Mouse (Mus musculus): Measurements from ENCODE around the gene S100a6. TPM values are rescaled to one million over a fixed set of nuclear protein-coding genes. Genes with fewer than 3 reads are reported as not detected.
A peak's percentile ranks its signal among the peaks of the same experiment; 100 is the strongest.

The S100a6 gene
- 503 and 642 TPM in 2 replicates for polyA plus RNA-seq (2015; fragmentation: Nextera tagmentation; extraction: Ambion mirVana)

- WGBS, result under 1% methylated on average over 23 of the region's 23 CpGs
- no peaks in the 10 kb centered on the region for H3K36me3 ChIP-seq
- H3K27me3 ChIP-seq (replicated peaks), result no peaks in the 10 kb centered on the region
- peak within 1 kb of the TSS; percentile 71 for H3K4me2 ChIP-seq
- H3K27ac ChIP-seq, result peak within 1 kb of the TSS; percentile 85
- peak within 1 kb of the TSS; percentile 19 for H3K9ac ChIP-seq
- peak within 1 kb of the TSS; percentile 51 for H3K4me3 ChIP-seq (replicated peaks)
- ATAC-seq (ENCODE audit: insufficient read depth, low FRiP score, low read depth), result peak; percentile 67
- H3K9me3 ChIP-seq, result no peaks in the 10 kb centered on the region
- H3K4me1 ChIP-seq, result peaks cover 21% of the 10 kb centered on the region
Observed at GRCm38 (mm10) chr3:90612728-90613291, at the start of gene S100a6. TSS of gene S100a6 (plus strand) at chr3:90612882.

DNA sequence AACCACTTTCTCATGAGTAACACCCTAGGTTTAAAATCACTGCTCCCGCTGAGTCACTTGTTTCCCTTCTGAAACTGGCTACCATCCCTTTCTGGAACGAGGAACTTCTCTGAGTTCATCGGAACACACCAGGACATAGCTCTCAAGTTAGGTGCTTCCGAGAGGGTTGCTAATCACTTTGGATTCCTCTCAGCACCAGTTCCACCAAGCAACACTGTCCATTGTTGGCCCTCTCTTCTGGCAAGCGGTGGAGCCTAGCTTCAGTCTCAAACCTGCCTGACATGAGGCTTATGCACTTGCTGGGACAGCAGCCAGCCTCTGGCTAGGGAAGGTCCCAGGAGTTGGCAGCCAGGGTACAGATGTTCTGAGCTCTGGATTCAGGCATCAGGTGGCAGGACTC lies 38.0 kb upstream of the S100a6 start:
- no peak for ATAC-seq (ENCODE audit: insufficient read depth, low FRiP score, low read depth)
- H3K27ac ChIP-seq, result 0 out of 2 replicates have a peak overlapping the region, but pooled peaks have one; percentile 26
- whole genome bisulfite sequencing, result 84% methylated on average over 5 of the region's 5 CpGs

DNA sequence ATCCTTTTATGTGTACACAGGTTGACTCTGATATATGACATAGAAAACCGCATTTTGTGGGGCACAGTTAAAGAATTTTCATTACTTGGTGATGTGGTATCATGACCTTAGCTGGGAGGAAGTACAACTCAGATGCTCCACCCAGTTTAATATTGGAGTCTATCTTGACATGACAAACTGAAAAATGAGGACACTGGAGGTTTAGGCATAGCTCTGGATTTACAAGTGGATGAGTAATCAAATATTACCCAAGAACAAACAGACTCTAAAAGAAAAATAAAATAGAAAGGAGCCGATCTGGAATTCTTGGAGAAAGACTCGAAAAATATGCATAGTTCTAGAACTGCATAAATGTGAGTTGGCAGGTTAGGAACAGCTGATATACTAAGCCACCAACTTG lies 37.4 kb upstream of the S100a6 start:
- Histone ChIP-seq H3K27ac (no peak overlapping the region), H3K9me3 (no peaks in the 10 kb centered on the region), H3K27me3 (replicated peaks) (no peaks in the 10 kb centered on the region), H3K4me2 (no peak overlapping the region), H3K9ac (no peak overlapping the region), H3K4me1 (0 out of 2 replicates have a peak, but pooled peaks cover 4% of the 10 kb centered on the region), H3K4me3 (replicated peaks) (no peak overlapping the region), H3K36me3 (no peaks in the 10 kb centered on the region)
- ATAC-seq (ENCODE audit: insufficient read depth, low FRiP score, low read depth), result no peak
- WGBS, result 61% methylated on average over 3 of the region's 3 CpGs

More for the DNA sequence above, 38.0 kb upstream of the S100a6 start:
- no peaks in the 10 kb centered on the region for H3K9me3 ChIP-seq
- no peaks in the 10 kb centered on the region for H3K27me3 ChIP-seq (replicated peaks)
- no peak overlapping the region for H3K9ac ChIP-seq
- H3K4me1 ChIP-seq, result 0 out of 2 replicates have a peak, but pooled peaks cover 4% of the 10 kb centered on the region
- no peak overlapping the region for H3K4me3 ChIP-seq (replicated peaks)
- no peaks in the 10 kb centered on the region for H3K36me3 ChIP-seq
- H3K4me2 ChIP-seq, result no peak overlapping the region

DNA sequence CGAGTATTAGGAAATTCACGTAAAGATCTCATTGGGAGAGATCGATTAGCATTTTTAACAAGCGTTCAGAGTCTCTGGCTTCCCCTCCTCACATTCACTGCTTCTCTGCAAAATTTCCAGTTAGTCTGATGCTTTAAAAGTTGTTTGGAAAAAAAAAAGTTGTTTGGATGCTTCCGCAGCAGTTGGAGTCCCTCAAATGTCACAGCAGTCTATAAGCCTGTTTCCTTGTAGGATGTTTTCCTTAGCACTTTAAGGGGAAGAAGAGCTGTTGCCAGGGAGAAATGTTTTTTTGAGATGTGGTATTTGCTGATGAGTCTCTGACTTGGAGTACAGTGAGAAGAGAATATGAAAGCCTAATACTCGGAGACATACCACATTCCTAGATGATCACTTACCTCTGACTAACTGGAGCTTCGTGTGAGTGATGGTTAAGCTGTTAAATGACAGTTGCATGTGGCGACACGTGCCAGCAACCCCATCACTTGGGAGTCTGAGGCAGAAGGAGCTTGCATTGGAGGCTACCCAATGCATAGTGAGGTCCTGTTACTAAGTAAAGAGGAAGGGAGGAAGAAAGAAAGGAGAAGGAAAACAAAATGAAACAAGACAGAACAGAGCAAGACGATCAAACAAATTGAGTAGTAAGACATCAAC lies 36.2 kb upstream of the S100a6 start:
- no peak for ATAC-seq (ENCODE audit: insufficient read depth, low FRiP score, low read depth)
- no peaks in the 10 kb centered on the region for H3K9me3 ChIP-seq
- no peaks in the 10 kb centered on the region for H3K36me3 ChIP-seq
- H3K27ac ChIP-seq, result 0 out of 2 replicates have a peak overlapping the region, but pooled peaks have one; percentile 11
- 0 out of 2 replicates have a peak, but pooled peaks cover 4% of the 10 kb centered on the region for H3K4me1 ChIP-seq
- no peaks in the 10 kb centered on the region for H3K27me3 ChIP-seq (replicated peaks)
- H3K4me3 ChIP-seq (replicated peaks), result no peak overlapping the region
- 64% methylated on average over 10 of the region's 10 CpGs for WGBS
- no peak overlapping the region for H3K9ac ChIP-seq
- H3K4me2 ChIP-seq, result no peak overlapping the region

DNA sequence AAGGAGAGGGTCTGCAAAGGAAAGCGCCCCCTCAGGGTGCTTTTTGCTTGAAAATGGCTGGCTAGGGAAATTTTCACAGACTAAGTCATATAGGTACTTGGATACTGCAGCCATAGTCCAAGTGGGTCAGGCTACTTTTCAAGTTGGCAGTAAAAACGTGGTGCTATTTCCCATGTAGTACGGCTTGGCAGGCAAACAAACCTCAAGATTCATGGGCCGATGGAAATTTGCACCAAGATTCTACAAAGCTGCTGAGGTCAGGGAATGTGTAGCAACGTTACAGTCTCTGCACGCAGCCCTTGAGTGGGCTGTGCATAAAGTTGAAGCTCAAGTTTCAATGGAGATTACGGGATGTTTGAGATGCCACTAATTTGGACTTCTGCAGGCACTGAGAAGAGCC lies 33.2 kb upstream of the S100a6 start:
- Histone ChIP-seq H3K4me1 (peaks cover 13% of the 10 kb centered on the region; the same call in 1 of the 2 replicates), H3K27ac (no peak overlapping the region), H3K36me3 (no peaks in the 10 kb centered on the region), H3K4me3 (replicated peaks) (no peak overlapping the region), H3K9me3 (no peaks in the 10 kb centered on the region), H3K9ac (no peak overlapping the region), H3K27me3 (replicated peaks) (no peaks in the 10 kb centered on the region), H3K4me2 (no peak overlapping the region)
- ATAC-seq (ENCODE audit: insufficient read depth, low FRiP score, low read depth), result no peak
- WGBS, result 60% methylated on average over 7 of the region's 7 CpGs

GRCm38 (mm10) chr3:90581141-90581540 lies 31.5 kb upstream of the S100a6 start:
- no peaks in the 10 kb centered on the region for H3K36me3 ChIP-seq
- no peak for ATAC-seq (ENCODE audit: insufficient read depth, low FRiP score, low read depth)
- H3K27me3 ChIP-seq (replicated peaks), result no peaks in the 10 kb centered on the region
- H3K9ac ChIP-seq, result no peak overlapping the region
- H3K27ac ChIP-seq, result no peak overlapping the region
- H3K4me3 ChIP-seq (replicated peaks), result no peak overlapping the region
- peaks cover 17% of the 10 kb centered on the region for H3K4me1 ChIP-seq
- 90% methylated on average over 5 of the region's 5 CpGs for WGBS
- no peak overlapping the region for H3K4me2 ChIP-seq
- no peaks in the 10 kb centered on the region for H3K9me3 ChIP-seq

DNA sequence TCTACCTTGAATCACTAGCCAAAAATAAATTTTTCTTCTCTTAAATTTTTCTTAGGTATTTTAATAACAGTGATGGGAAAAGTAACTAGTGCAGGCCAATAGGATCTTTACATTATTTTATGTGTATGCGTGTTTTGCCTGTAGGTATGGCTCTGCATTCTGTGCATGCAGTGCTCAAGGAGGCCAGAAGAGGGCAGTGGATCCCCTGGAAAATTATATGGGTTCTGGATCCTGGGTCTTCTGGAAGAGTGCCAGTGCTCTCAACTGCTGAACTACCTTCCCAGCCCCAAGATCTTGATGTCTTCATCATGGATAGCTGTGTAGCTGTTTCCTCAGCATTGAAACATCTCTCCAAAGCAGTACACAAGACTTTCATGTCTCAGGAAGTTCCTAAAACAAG lies 30.5 kb upstream of the S100a6 start:
- WGBS, result 97% methylated on average over 1 of the region's 1 CpGs

DNA sequence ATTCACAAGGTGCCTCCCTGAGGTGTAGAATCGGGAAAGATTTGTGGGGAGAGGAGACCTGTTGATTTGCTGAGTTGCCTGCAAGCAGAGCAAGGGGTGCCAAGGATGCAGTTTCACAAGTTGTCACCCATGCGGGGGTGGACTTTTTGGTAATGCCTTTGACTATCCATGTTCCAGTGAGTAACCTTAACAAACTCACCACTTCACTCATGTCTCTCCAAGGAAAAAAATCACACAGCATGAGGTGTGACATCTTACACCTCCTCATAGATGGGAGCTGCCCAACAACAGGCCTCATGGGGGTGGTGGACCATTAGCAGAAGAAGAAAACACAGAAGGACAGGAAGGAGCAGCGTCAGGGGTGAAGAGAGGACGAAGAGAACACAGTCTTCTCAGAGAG lies 30.1 kb upstream of the S100a6 start:
- no peak overlapping the region for H3K9ac ChIP-seq
- no peak for ATAC-seq (ENCODE audit: insufficient read depth, low FRiP score, low read depth)
- no peaks in the 10 kb centered on the region for H3K27me3 ChIP-seq (replicated peaks)
- no peaks in the 10 kb centered on the region for H3K36me3 ChIP-seq
- H3K4me3 ChIP-seq (replicated peaks), result no peak overlapping the region
- H3K4me1 ChIP-seq, result peaks cover 26% of the 10 kb centered on the region
- H3K4me2 ChIP-seq, result no peak overlapping the region
- H3K9me3 ChIP-seq, result no peaks in the 10 kb centered on the region
- 82% methylated on average over 4 of the region's 4 CpGs for WGBS
- no peak overlapping the region for H3K27ac ChIP-seq

More for the DNA sequence above, 30.5 kb upstream of the S100a6 start:
- Histone ChIP-seq H3K9me3 (no peaks in the 10 kb centered on the region), H3K4me2 (no peak overlapping the region), H3K9ac (no peak overlapping the region), H3K27ac (no peak overlapping the region), H3K4me3 (replicated peaks) (no peak overlapping the region), H3K36me3 (no peaks in the 10 kb centered on the region), H3K4me1 (peaks cover 22% of the 10 kb centered on the region), H3K27me3 (replicated peaks) (no peaks in the 10 kb centered on the region)
- no peak for ATAC-seq (ENCODE audit: insufficient read depth, low FRiP score, low read depth)

GRCm38 (mm10) chr3:90583893-90584292 lies 28.8 kb upstream of the S100a6 start:
- H3K4me1 ChIP-seq, result peaks cover 33% of the 10 kb centered on the region
- no peak overlapping the region for H3K4me2 ChIP-seq
- no peaks in the 10 kb centered on the region for H3K36me3 ChIP-seq
- no peak overlapping the region for H3K4me3 ChIP-seq (replicated peaks)
- no peak overlapping the region for H3K9ac ChIP-seq
- 40% methylated on average over 3 of the region's 3 CpGs for WGBS
- H3K9me3 ChIP-seq, result no peaks in the 10 kb centered on the region
- H3K27me3 ChIP-seq (replicated peaks), result no peaks in the 10 kb centered on the region
- ATAC-seq (ENCODE audit: insufficient read depth, low FRiP score, low read depth), result no peak
- H3K27ac ChIP-seq, result no peak overlapping the region; the same call in 1 of the 2 replicates

DNA sequence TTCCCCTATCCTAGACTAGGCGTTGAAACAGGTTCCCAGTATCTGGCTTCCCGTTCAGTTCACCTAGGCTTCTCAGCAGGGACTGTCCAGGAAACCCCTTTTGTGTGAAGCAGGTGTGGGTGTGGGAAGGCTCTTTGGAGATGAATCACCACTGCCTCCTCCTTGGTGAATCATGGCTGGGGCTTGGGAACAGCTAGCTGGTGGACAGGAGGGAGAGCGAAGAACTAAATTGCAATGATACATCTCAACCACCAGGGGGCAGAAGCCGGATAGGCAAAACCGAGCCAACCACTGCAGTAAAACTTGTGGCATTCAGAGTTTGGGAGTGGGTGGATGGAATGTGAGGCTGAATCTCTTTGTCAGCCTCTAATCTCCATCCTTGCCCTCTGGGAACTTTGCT lies 27.1 kb upstream of the S100a6 start:
- peak overlapping the region; percentile 89 for H3K27ac ChIP-seq
- 30% methylated on average over 5 of the region's 5 CpGs for WGBS
- peak; percentile 36; the same call in 1 of the 2 replicates for ATAC-seq (ENCODE audit: insufficient read depth, low FRiP score, low read depth)

DNA sequence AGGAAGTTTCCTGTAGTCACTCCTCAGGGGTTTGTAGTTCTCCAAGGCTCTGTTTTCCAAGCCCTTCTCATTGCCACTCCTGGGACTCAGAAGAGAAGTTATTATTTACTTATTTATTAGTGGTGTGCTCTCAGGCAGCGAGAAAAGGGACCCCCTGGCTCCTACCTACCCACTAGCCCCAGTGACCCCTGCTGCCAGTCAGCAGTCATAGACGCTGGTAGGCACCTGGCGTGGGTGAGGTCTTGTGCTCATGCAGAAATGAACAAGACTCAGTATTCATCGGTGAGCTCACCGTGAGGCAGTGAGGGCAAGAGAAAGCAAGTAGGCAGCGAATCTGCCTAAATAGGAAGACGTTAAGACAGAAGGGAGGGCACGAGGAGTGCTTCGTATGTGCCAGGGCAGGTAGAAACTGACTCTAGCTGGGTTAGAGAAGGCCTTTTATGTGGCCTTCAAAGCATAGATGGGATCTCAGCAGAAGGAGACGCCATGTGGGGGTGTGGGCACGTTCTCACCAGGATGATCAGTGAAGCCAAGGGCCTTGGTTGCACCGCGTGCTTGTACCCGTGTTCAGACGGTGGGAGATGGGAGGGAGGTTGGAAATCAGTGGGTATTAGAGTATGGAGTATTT lies 26.6 kb upstream of the S100a6 start:
- H3K9me3 ChIP-seq, result no peaks in the 10 kb centered on the region
- H3K27me3 ChIP-seq (replicated peaks), result no peaks in the 10 kb centered on the region
- no peak overlapping the region for H3K9ac ChIP-seq
- H3K36me3 ChIP-seq, result no peaks in the 10 kb centered on the region
- H3K4me2 ChIP-seq, result no peak overlapping the region
- peaks cover 33% of the 10 kb centered on the region for H3K4me1 ChIP-seq
- 78% methylated on average over 15 of the region's 15 CpGs for WGBS
- no peak overlapping the region for H3K4me3 ChIP-seq (replicated peaks)
- H3K27ac ChIP-seq, result peak overlapping the region; percentile 89
- no peak for ATAC-seq (ENCODE audit: insufficient read depth, low FRiP score, low read depth)

More for the DNA sequence above, 27.1 kb upstream of the S100a6 start:
- peaks cover 33% of the 10 kb centered on the region for H3K4me1 ChIP-seq
- no peak overlapping the region for H3K9ac ChIP-seq
- no peaks in the 10 kb centered on the region for H3K36me3 ChIP-seq
- H3K27me3 ChIP-seq (replicated peaks), result no peaks in the 10 kb centered on the region
- no peak overlapping the region for H3K4me3 ChIP-seq (replicated peaks)
- H3K4me2 ChIP-seq, result no peak overlapping the region
- no peaks in the 10 kb centered on the region for H3K9me3 ChIP-seq

GRCm38 (mm10) chr3:90586906-90587305 lies 25.8 kb upstream of the S100a6 start:
- H3K4me2 ChIP-seq, result peak overlapping the region; percentile 13; the same call in 1 of the 2 replicates
- ATAC-seq (ENCODE audit: insufficient read depth, low FRiP score, low read depth), result peak; percentile 83
- H3K36me3 ChIP-seq, result no peaks in the 10 kb centered on the region

More at GRCm38 (mm10) chr3:90586906-90587305, 25.8 kb upstream of the S100a6 start:
- H3K9ac ChIP-seq, result no peak overlapping the region
- no peaks in the 10 kb centered on the region for H3K9me3 ChIP-seq
- H3K4me1 ChIP-seq, result peaks cover 33% of the 10 kb centered on the region
- peak overlapping the region; percentile 89 for H3K27ac ChIP-seq
- WGBS, result 45% methylated on average over 10 of the region's 10 CpGs
- no peak overlapping the region for H3K4me3 ChIP-seq (replicated peaks)
- H3K27me3 ChIP-seq (replicated peaks), result no peaks in the 10 kb centered on the region
